Mouse (Mus musculus) lung, postnatal 14 days (tissue): ENCODE data around the gene Gprc5d.

Source experiments
- DNase-seq: peaks from one replicate; pipeline ENCODE4 v3.0.0; 2021

Gprc5d gene

GRCm38 (mm10) chr6:135133486-135133885 is 15.4 kb upstream of the Gprc5d start:
- DNase-seq: no peak

- DNase-seq: no peak
Measured at GRCm38 (mm10) chr6:135133086-135133485, 15.0 kb upstream of the Gprc5d start.

GRCm38 (mm10) chr6:135124755-135125380 is 6.8 kb upstream of the Gprc5d start:
- no peak for DNase-seq

- no peak for DNase-seq
Measured at GRCm38 (mm10) chr6:135116479-135116878, 1.6 kb downstream of the Gprc5d start.

- no peak for DNase-seq
Measured at GRCm38 (mm10) chr6:135113114-135113436, 5.0 kb downstream of the Gprc5d start.

GRCm38 (mm10) chr6:135112411-135113113 is 5.5 kb downstream of the Gprc5d start:
- no peak for DNase-seq

- no peak for DNase-seq
Measured at GRCm38 (mm10) chr6:135107014-135107413, 11.1 kb downstream of the Gprc5d start.

- no peak for DNase-seq
Measured at GRCm38 (mm10) chr6:135102736-135103303, 15.3 kb downstream of the Gprc5d start.

- no peak for DNase-seq
Measured at GRCm38 (mm10) chr6:135100787-135101472, 17.2 kb downstream of the Gprc5d start.

GRCm38 (mm10) chr6:135092798-135093470 is 25.1 kb downstream of the Gprc5d start:
- no peak for DNase-seq

- no peak for DNase-seq
Measured at GRCm38 (mm10) chr6:135090661-135091060, 27.4 kb downstream of the Gprc5d start.

- DNase-seq: no peak
Measured at GRCm38 (mm10) chr6:135089786-135090185, 28.3 kb downstream of the Gprc5d start.

GRCm38 (mm10) chr6:135087721-135088451 is 30.2 kb downstream of the Gprc5d start:
- peak; percentile 85 for DNase-seq

GRCm38 (mm10) chr6:135085703-135086102 is 32.4 kb downstream of the Gprc5d start:
- DNase-seq: no peak

- no peak for DNase-seq
Measured at GRCm38 (mm10) chr6:135083991-135084502, 34.0 kb downstream of the Gprc5d start.

- no peak for DNase-seq
Measured at GRCm38 (mm10) chr6:135078420-135078819, 39.7 kb downstream of the Gprc5d start.

- no peak for DNase-seq
Measured at GRCm38 (mm10) chr6:135076202-135076601, 41.9 kb downstream of the Gprc5d start.

- DNase-seq: peak; percentile 43
Measured at GRCm38 (mm10) chr6:135074405-135074947, 43.6 kb downstream of the Gprc5d start.

GRCm38 (mm10) chr6:135070347-135070746 is 47.7 kb downstream of the Gprc5d start:
- no peak for DNase-seq

GRCm38 (mm10) chr6:135069856-135070255 is 48.2 kb downstream of the Gprc5d start:
- DNase-seq: no peak

- no peak for DNase-seq
Measured at GRCm38 (mm10) chr6:135068221-135068620, 49.9 kb downstream of the Gprc5d start.
